Mouse (Mus musculus) liver, embryonic 14.5 days (tissue): ENCODE measurements around the gene Gm43302. TPM values are rescaled to one million over a fixed set of nuclear protein-coding genes. Genes with fewer than 3 reads are reported as not detected.
"Not testable (repeated sequence)": the region's sequence is repeated elsewhere in the genome, so short reads cannot be mapped to it uniquely, and the experiment has no call there.

Experiments
- ATAC-seq: fragments of 200-750 bp; cut with Nextera tagmentation; 2 replicates; pipeline ENCODE4 v1.8.0; 2017; ENCODE audit warnings: moderate number of reproducible peaks, mild to moderate bottlenecking, moderate library complexity; ENCODE audit not compliant: insufficient read depth
- DNase-seq, 3 experiments: peaks; one replicate each; pipeline ENCODE4 v3.0.0-alpha.2; 2012 to 2013; ENCODE audit warnings: low read depth in 3 of 3, low spot score in 3 of 3
- H3K27ac ChIP-seq: fragments of 300-500 bp; sonication (generic); 2 replicates; pipeline ENCODE4 v1.5.1; 2014; ENCODE audit warnings: moderate library complexity, mild to moderate bottlenecking, control low read depth, inconsistent platforms
- H3K27me3 ChIP-seq: fragments of 300-500 bp; sonication (generic); 2 replicates; pipeline ENCODE4 v1.6.1; 2014; ENCODE audit warnings: mild to moderate bottlenecking, low read length, moderate library complexity; ENCODE audit not compliant: control insufficient read depth, insufficient read depth
- H3K36me3 ChIP-seq: fragments of 300-500 bp; sonication (generic); replicated peaks from 2 replicates; pipeline ENCODE4 v1.6.1; 2014; ENCODE audit warnings: low read depth; ENCODE audit not compliant: control insufficient read depth, insufficient read depth
- H3K4me1 ChIP-seq, 2 experiments: fragments of 200-500 bp in 1 of 2; fragments of 300-500 bp in 1 of 2; sonication (generic) in 1 of 2; replicated peaks; 2 replicates each; pipeline ENCODE4 v1.6.1; 2012 to 2014; ENCODE audit warnings: antibody characterized with exemption in 1 of 2, inconsistent platforms in 1 of 2, low read length in 1 of 2; ENCODE audit not compliant: control insufficient read depth in 2 of 2, insufficient read depth in 2 of 2
- H3K4me2 ChIP-seq: fragments of 300-500 bp; sonication (generic); 2 replicates; pipeline ENCODE4 v1.6.1; 2014; ENCODE audit warnings: low read depth, mild to moderate bottlenecking, control low read depth, moderate library complexity
- H3K4me3 ChIP-seq, 2 experiments: fragments of 200-500 bp in 1 of 2; fragments of 300-500 bp in 1 of 2; sonication (generic) in 1 of 2; 2 replicates each; pipeline ENCODE4 v1.5.1; 2012 to 2014; ENCODE audit warnings: low read depth in 2 of 2, low read length in 2 of 2, mild to moderate bottlenecking in 2 of 2, control low read depth in 1 of 2, inconsistent platforms in 1 of 2, moderate library complexity in 1 of 2; ENCODE audit not compliant: insufficient read depth in 1 of 2
- H3K9ac ChIP-seq: fragments of 300-500 bp; sonication (generic); replicated peaks from 2 replicates; pipeline ENCODE4 v1.6.1; 2014; ENCODE audit warnings: mild to moderate bottlenecking, control low read depth, moderate library complexity
- H3K9me3 ChIP-seq: fragments of 300-500 bp; sonication (generic); 2 replicates; pipeline ENCODE4 v1.6.1; 2016; ENCODE audit warnings: low read length, mixed read lengths; ENCODE audit not compliant: control insufficient read depth
- CTCF ChIP-seq: IDR thresholded peaks from 2 replicates; pipeline ENCODE4 v1.5.1; 2016; ENCODE audit warnings: antibody characterized with exemption, low read depth, control low read depth
- EP300 ChIP-seq: IDR thresholded peaks from 2 replicates; pipeline ENCODE4 v1.6.1; 2016; ENCODE audit warnings: antibody characterized with exemption, low read depth
- WGBS: fragments of 180-500 bp; shearing (Covaris S2); extraction: QIAGEN DNeasy Blood & Tissue Kit; methylation state at CpG from one replicate; pipeline ENCODE4 v1.1.7; 2014; ENCODE audit not compliant: insufficient replicate concordance; 5-methylcytosine and 5-hydroxymethylcytosine counted together
- polyA plus RNA-seq, 2 experiments: library from polyadenylated mRNA; depleted of rRNA in 1 of 2; stranded (reverse) in 1 of 2; unstranded in 1 of 2; fragments of >200 nt; fragmentation: Nextera tagmentation in 1 of 2; extraction: Ambion mirVana in 1 of 2; gene quantifications; 2 replicates each; pipeline versions ENCODE4 v1.2.1 to v1.2.3; 2012 to 2014

Gene Gm43302
- 0.13 and 0.27 TPM in 2 replicates for polyA plus RNA-seq (2012; rRNA removed)
- polyA plus RNA-seq (2014; fragmentation: Nextera tagmentation; extraction: Ambion mirVana) = 0.13 TPM in 2 replicates

- H3K27ac ChIP-seq, H3K9ac ChIP-seq, H3K9me3 ChIP-seq, ATAC-seq, H3K36me3 ChIP-seq, H3K4me1 ChIP-seq, H3K27me3 ChIP-seq, H3K4me3 ChIP-seq, DNase-seq: not testable (repeated sequence)
- WGBS = 34% methylated on average over 3 of the region's 3 CpGs
- peak within 1 kb of the TSS; percentile 15; the same call in 1 of the 2 replicates for H3K4me2 ChIP-seq
Measured at GRCm38 (mm10) chr5:105293226-105294165, at the start of gene Gm43302, which contains the start of gene Gbp6. Gene Gm43302, minus strand, starts transcription at chr5:105293695. Gene Gbp6, minus strand, starts transcription at chr5:105293698.

GRCm38 (mm10) chr5:105341281-105341680, 47.8 kb upstream of the Gm43302 start:
- H3K27me3 ChIP-seq = no peaks in the 10 kb centered on the region
- H3K4me2 ChIP-seq = no peak overlapping the region
- no peaks in the 10 kb centered on the region for H3K9me3 ChIP-seq
- H3K4me1 ChIP-seq = no peaks in the 10 kb centered on the region
- TF ChIP-seq EP300 = no peak
- TF ChIP-seq CTCF = no peak
- no peak for DNase-seq
- 45% methylated on average over 2 of the region's 2 CpGs for WGBS
- H3K9ac ChIP-seq = no peak overlapping the region
- H3K36me3 ChIP-seq = no peaks in the 10 kb centered on the region
- ATAC-seq = no peak
- no peak overlapping the region for H3K27ac ChIP-seq
- H3K4me3 ChIP-seq = no peak overlapping the region

GRCm38 (mm10) chr5:105322543-105322942, 29.0 kb upstream of the Gm43302 start:
- Histone ChIP-seq H3K27me3 (no peaks in the 10 kb centered on the region), H3K4me3 (no peak overlapping the region), H3K4me2 (no peak overlapping the region), H3K36me3 (no peaks in the 10 kb centered on the region), H3K9ac (no peak overlapping the region), H3K4me1 (no peaks in the 10 kb centered on the region), H3K27ac (no peak overlapping the region), H3K9me3 (no peaks in the 10 kb centered on the region)
- DNase-seq (no peak), ATAC-seq (no peak)
- 42% methylated on average over 2 of the region's 2 CpGs for WGBS
- TF ChIP-seq EP300 (no peak), CTCF (no peak)

- H3K4me3 ChIP-seq = no peak overlapping the region
- H3K36me3 ChIP-seq = no peaks in the 10 kb centered on the region
- no peak overlapping the region for H3K27ac ChIP-seq
- ATAC-seq = no peak
- TF ChIP-seq CTCF (no peak), EP300 (no peak)
- H3K4me1 ChIP-seq = no peaks in the 10 kb centered on the region
- no peak for DNase-seq
- WGBS = 48% methylated on average over 2 of the region's 2 CpGs
- no peaks in the 10 kb centered on the region for H3K27me3 ChIP-seq
- H3K9ac ChIP-seq = no peak overlapping the region
- no peak overlapping the region for H3K4me2 ChIP-seq
- no peaks in the 10 kb centered on the region for H3K9me3 ChIP-seq
Measured at GRCm38 (mm10) chr5:105310941-105311340, 17.4 kb upstream of the Gm43302 start.

GRCm38 (mm10) chr5:105309148-105309547, 15.7 kb upstream of the Gm43302 start:
- H3K4me1 ChIP-seq, H3K27me3 ChIP-seq, DNase-seq, H3K36me3 ChIP-seq, H3K9ac ChIP-seq, H3K27ac ChIP-seq, H3K9me3 ChIP-seq, H3K4me2 ChIP-seq, ATAC-seq, H3K4me3 ChIP-seq: not testable (repeated sequence)
- WGBS = 34% methylated on average over 1 of the region's 1 CpGs

- DNase-seq, H3K9ac ChIP-seq, H3K27ac ChIP-seq, H3K4me3 ChIP-seq, H3K4me1 ChIP-seq, H3K27me3 ChIP-seq, H3K4me2 ChIP-seq, ATAC-seq, H3K9me3 ChIP-seq, H3K36me3 ChIP-seq: not testable (repeated sequence)
Measured at GRCm38 (mm10) chr5:105306946-105307345, 13.5 kb upstream of the Gm43302 start.
